Mouse (Mus musculus): ENCODE data around the gene Trappc13. TPM values are rescaled to one million over a fixed set of nuclear protein-coding genes. Genes with fewer than 3 reads are reported as not detected.
"Not testable (repeated sequence)": the region's sequence is repeated elsewhere in the genome, so short reads cannot be mapped to it uniquely, and the experiment has no call there.

The Trappc13 gene
- 10 to 100 TPM; 49.1 to 55.0 TPM for total RNA-seq (2021)
- long read RNA-seq, experiment 1, transcript Trappc13-205 (12 exons, 3,538 nt) = major isoform, 23 of 68 reads
- long read RNA-seq, experiment 1, partial matches to known transcripts = 4 of 68 reads
- long read RNA-seq, experiment 1, other reads (novel, unspliced or antisense) = 38 of 68 reads
- long read RNA-seq, experiment 2, transcript Trappc13-205 (12 exons, 3,538 nt) = major isoform, 14 of 33 reads
- long read RNA-seq, experiment 2, partial matches to known transcripts = 1 of 33 reads
- long read RNA-seq, experiment 2, other reads (novel, unspliced or antisense) = 18 of 33 reads

GRCm38 (mm10) chr13:104177796-104178649 is at the start of gene Trappc13:
Gene Trappc13 (minus strand): TSS chr13:104178469.
- intact Hi-C loops (cut with DNase I) = no loop called here
- Histone ChIP-seq H3K27ac (peak within 1 kb of the TSS; percentile 95), H3K4me3 (peak within 1 kb of the TSS; percentile 73)
- no peak for TF ChIP-seq CTCF (IDR thresholded peaks at IDR 0.05)
- peak; percentile 75 to 86 for DNase-seq (ENCODE audit: extremely low spot score in 1 of 2, low spot score in 2 of 2)

GRCm38 (mm10) chr13:104227478-104227877 is 49.2 kb upstream of the Trappc13 start:
- intact Hi-C loops (cut with DNase I) = no loop called here
- H3K27ac ChIP-seq = no peak overlapping the region
- DNase-seq (ENCODE audit: extremely low spot score in 1 of 2, low spot score in 2 of 2) = no peak
- peak overlapping the region; percentile 90 for H3K4me3 ChIP-seq
- TF ChIP-seq CTCF (IDR thresholded peaks at IDR 0.05) = no peak

DNA sequence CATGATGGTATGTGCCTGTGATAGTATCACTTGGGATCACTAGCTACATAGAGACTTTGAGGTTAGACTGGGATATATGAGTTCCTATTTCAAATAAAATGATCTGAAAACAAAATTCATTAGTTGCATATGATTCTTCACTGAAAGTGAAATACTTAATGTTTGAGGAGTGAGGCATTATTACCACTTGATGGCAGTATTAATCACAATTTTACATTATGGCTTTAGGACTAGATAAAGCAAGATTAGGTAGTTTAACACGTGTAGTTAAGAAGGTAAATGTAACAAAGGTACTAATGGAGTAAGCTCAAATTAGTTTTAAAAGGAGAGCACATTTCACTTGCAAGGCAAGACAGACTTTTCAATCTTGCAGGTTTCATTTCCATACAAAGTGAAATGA is 26.0 kb upstream of the Trappc13 start:
- TF ChIP-seq CTCF (IDR thresholded peaks at IDR 0.05) = peak; percentile 18; the same call in 1 of the 2 replicates
- intact Hi-C loops (cut with DNase I) = loop anchor here (2.0 kb wide), 1 partner anchor 14 kb away; no protein-coding TSS in a partner anchor
- DNase-seq (ENCODE audit: extremely low spot score in 1 of 2, low spot score in 2 of 2) = no peak
- Histone ChIP-seq H3K27ac (no peak overlapping the region), H3K4me3 (no peak overlapping the region)

GRCm38 (mm10) chr13:104195891-104196290 is 17.6 kb upstream of the Trappc13 start:
- H3K4me3 ChIP-seq; DNase-seq (ENCODE audit: extremely low spot score in 1 of 2, low spot score in 2 of 2); H3K27ac ChIP-seq: not testable (repeated sequence)
- intact Hi-C loops (cut with DNase I) = loop anchor here (5.0 kb wide), 1 partner anchor 596 kb away; the partner anchor contains the start of gene Srek1ip1

- no peak overlapping the region for H3K4me3 ChIP-seq
- intact Hi-C loops (cut with DNase I) = loop anchor here (5.0 kb wide), 1 partner anchor 35 kb away; no protein-coding TSS in a partner anchor
- DNase-seq (ENCODE audit: extremely low spot score in 1 of 2, low spot score in 2 of 2) = no peak
- no peak for TF ChIP-seq CTCF (IDR thresholded peaks at IDR 0.05)
- H3K27ac ChIP-seq = no peak overlapping the region
These were observed 9.1 kb upstream of the Trappc13 start for GRCm38 (mm10) chr13:104187357-104187756.

DNA sequence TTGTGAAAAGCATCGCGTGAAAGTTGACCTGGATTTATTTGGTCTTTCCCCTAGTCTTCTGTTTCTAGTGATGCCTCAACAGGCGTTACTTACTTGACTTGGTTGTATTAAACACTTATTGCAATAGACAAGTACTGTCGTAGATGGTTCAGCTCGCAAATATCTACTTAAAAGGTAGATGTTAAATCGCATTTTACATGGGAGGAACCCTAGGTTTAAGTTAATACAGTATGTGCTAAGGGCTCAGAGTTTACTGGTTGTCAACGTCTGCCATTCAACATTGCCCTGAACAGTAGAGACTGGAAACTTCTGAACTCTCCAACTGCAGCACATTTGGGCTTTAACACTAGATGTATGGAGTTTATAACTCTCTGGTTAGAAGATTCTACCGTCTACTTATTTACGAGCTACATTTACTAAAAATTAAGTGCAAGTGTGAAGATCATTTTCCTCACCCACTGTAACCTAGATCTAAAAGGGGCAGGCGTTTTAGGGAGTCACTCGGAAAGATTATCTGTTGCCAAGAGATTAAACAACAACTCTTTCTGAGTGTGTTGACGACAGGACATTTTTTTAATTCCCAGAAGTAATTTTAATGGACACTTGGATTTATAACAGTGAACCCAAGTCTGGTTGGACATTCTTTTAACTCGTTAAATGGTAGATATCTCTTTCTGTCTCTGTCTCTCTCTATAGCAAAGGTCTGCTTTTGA is 1.1 kb upstream of the Trappc13 start:
- TF ChIP-seq CTCF (IDR thresholded peaks at IDR 0.05) = no peak
- peak overlapping the region; percentile 73 for H3K4me3 ChIP-seq
- DNase-seq (ENCODE audit: extremely low spot score in 1 of 2, low spot score in 2 of 2) = no peak
- intact Hi-C loops (cut with DNase I) = no loop called here
- peak overlapping the region; percentile 95 for H3K27ac ChIP-seq

GRCm38 (mm10) chr13:104178650-104179121 is 417 bp upstream of the Trappc13 start, which contains the start of gene Trim23:
Gene Trim23 (plus strand): TSS chr13:104178797.
- intact Hi-C loops (cut with DNase I) = no loop called here

DNA sequence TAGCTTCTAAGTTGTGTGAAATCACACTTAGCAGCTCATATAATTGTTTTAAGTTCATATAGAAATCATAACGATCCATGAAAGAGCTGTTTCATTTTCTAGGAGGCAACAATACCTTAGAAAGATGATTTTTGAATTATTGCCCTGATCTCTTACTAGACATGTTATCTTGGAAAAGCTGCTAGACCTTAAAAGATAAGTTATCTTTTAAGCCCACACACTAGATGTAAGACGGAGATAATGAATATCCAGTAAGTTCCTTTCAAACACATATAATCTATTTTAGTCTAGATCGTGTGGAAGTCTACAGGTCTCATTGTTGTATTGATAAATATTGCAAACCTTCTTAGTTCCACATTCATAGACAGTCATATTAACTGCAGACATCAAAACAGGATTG is 1.4 kb downstream of the Trappc13 start:
- intact Hi-C loops (cut with DNase I) = no loop called here
- H3K27ac ChIP-seq = no peak overlapping the region
- H3K4me3 ChIP-seq = no peak overlapping the region; the same call in 1 of the 2 replicates
- DNase-seq (ENCODE audit: extremely low spot score in 1 of 2, low spot score in 2 of 2) = no peak
- TF ChIP-seq CTCF (IDR thresholded peaks at IDR 0.05) = no peak

More at GRCm38 (mm10) chr13:104178650-104179121, 417 bp upstream of the Trappc13 start, which contains the start of gene Trim23:
- peak; percentile 3; the same call in 1 of the 2 replicates for TF ChIP-seq CTCF (IDR thresholded peaks at IDR 0.05)
- peak; percentile 94 to 97 for DNase-seq (ENCODE audit: extremely low spot score in 1 of 2, low spot score in 2 of 2)
- peak within 1 kb of the TSS; percentile 73 for H3K4me3 ChIP-seq
- H3K27ac ChIP-seq = peak within 1 kb of the TSS; percentile 95

DNA sequence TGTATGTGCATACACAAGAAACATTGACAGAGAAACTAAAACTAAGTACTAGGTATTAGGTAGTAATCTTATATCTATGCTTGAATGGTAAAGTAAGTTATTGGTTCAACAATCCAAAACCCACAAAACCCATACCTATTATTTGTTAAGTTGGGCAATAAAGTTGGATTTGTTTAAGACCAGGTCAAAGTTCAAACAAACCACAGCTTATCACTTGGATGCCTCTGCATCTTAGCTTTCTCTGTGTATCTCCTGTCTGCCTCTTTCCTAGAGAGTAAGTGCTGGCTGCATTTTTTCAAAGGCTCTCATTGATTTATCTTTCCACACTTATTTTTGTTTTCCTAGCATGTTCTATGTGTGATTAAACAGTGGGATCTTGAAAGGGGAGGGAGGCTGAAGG is 5.8 kb downstream of the Trappc13 start:
- intact Hi-C loops (cut with DNase I) = no loop called here
- no peak for TF ChIP-seq CTCF (IDR thresholded peaks at IDR 0.05)
- Histone ChIP-seq H3K27ac (no peak overlapping the region), H3K4me3 (no peak overlapping the region)
- no peak for DNase-seq (ENCODE audit: extremely low spot score in 1 of 2, low spot score in 2 of 2)

- H3K4me3 ChIP-seq = no peak overlapping the region
- no peak for TF ChIP-seq CTCF (IDR thresholded peaks at IDR 0.05)
- no peak overlapping the region for H3K27ac ChIP-seq
- intact Hi-C loops (cut with DNase I) = no loop called here
- DNase-seq (ENCODE audit: extremely low spot score in 1 of 2, low spot score in 2 of 2) = no peak
These were observed 6.6 kb downstream of the Trappc13 start for GRCm38 (mm10) chr13:104171711-104172110.

DNA sequence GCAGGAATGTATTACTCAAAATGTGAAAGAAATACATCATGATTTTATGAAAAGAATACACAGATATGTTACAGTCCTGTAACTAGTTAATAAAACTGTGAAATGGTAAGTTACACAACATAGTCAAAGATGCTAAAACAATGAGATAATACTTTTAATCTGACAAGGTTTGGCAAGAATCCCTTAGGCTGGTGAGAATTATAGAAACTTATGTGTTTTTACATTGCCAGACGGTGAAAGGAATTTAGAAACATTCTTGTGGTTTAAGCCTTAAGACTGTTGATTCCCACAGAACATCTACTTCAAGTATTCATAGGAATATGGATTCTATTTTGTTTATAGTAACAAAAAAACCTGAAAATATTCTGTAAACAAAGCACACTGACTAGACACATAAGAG is 22.6 kb downstream of the Trappc13 start:
- Histone ChIP-seq H3K27ac (no peak overlapping the region), H3K4me3 (no peak overlapping the region)
- no peak for DNase-seq (ENCODE audit: extremely low spot score in 1 of 2, low spot score in 2 of 2)
- intact Hi-C loops (cut with DNase I) = no loop called here
- TF ChIP-seq CTCF (IDR thresholded peaks at IDR 0.05) = no peak

Measured in left cerebral cortex, adult 2 months (tissue).